Mouse (Mus musculus) forebrain, embryonic 13.5 days (tissue): ENCODE measurements around the gene Cyp3a57. TPM values are rescaled to one million over a fixed set of nuclear protein-coding genes. Genes with fewer than 3 reads are reported as not detected.

ENCODE experiments used
- ATAC-seq: fragments of 200-750 bp; cut with Nextera tagmentation; 2 replicates; pipeline ENCODE4 v1.8.0; 2017
- H3K27ac ChIP-seq: fragments of 300-500 bp; sonication (generic); 2 replicates; pipeline ENCODE4 v1.5.1; 2015; ENCODE audit warnings: inconsistent platforms, mild to moderate bottlenecking, moderate library complexity
- H3K27me3 ChIP-seq: fragments of 300-500 bp; sonication (generic); 2 replicates; pipeline ENCODE4 v1.6.1; 2015; ENCODE audit warnings: mild to moderate bottlenecking, inconsistent platforms
- H3K36me3 ChIP-seq: fragments of 300-500 bp; sonication (generic); 2 replicates; pipeline ENCODE4 v1.6.1; 2015; ENCODE audit warnings: mild to moderate bottlenecking, inconsistent platforms; ENCODE audit not compliant: poor library complexity, severe bottlenecking
- H3K4me1 ChIP-seq: fragments of 300-500 bp; sonication (generic); 2 replicates; pipeline ENCODE4 v1.6.1; 2015; ENCODE audit warnings: inconsistent platforms
- H3K4me2 ChIP-seq: fragments of 300-500 bp; sonication (generic); 2 replicates; pipeline ENCODE4 v1.6.1; 2015; ENCODE audit warnings: inconsistent platforms, mild to moderate bottlenecking, moderate library complexity
- H3K4me3 ChIP-seq: fragments of 300-500 bp; sonication (generic); 2 replicates; pipeline ENCODE4 v1.5.1; 2015; ENCODE audit warnings: mild to moderate bottlenecking, inconsistent platforms
- H3K9ac ChIP-seq: fragments of 300-500 bp; sonication (generic); 2 replicates; pipeline ENCODE4 v1.6.1; 2015; ENCODE audit warnings: mild to moderate bottlenecking, inconsistent platforms
- H3K9me3 ChIP-seq: fragments of 300-500 bp; sonication (generic); replicated peaks from 2 replicates; pipeline ENCODE4 v1.6.1; 2016; ENCODE audit warnings: inconsistent platforms
- WGBS: fragments of 180-500 bp; shearing (Covaris S2); methylation state at CpG from one replicate; pipeline ENCODE4 v1.1.7; 2015; 5-methylcytosine and 5-hydroxymethylcytosine counted together
- polyA plus RNA-seq: library from polyadenylated mRNA; unstranded; fragments of >200 nt; fragmentation: Nextera tagmentation; extraction: Ambion mirVana; gene quantifications from 2 replicates; pipeline ENCODE4 v1.2.1, GENCODE M21; 2015

Cyp3a57 gene
- polyA plus RNA-seq, 1 experiment from 2014 or later, result not detected

GRCm38 (mm10) chr5:145433688-145434087 lies 88.6 kb downstream of the Cyp3a57 start:
- 77% methylated on average over 1 of the region's 1 CpGs for WGBS
- ATAC-seq, result no peak
- peaks cover 35% of the 10 kb centered on the region for H3K9me3 ChIP-seq

More at GRCm38 (mm10) chr5:145433688-145434087, 88.6 kb downstream of the Cyp3a57 start:
- Histone ChIP-seq H3K4me2 (no peak overlapping the region), H3K27me3 (no peaks in the 10 kb centered on the region), H3K27ac (no peak overlapping the region), H3K4me3 (no peak overlapping the region), H3K9ac (no peak overlapping the region), H3K4me1 (no peaks in the 10 kb centered on the region), H3K36me3 (no peaks in the 10 kb centered on the region)

Other genes starting within 250 kb of the Cyp3a57 start
- 55.9 and 58.1 TPM in 2 replicates for gene Arpc1b, start 231.1 kb upstream of the Cyp3a57 start, polyA plus RNA-seq
- 139 and 157 TPM in 2 replicates for gene Pdap1, start 205.0 kb upstream of the Cyp3a57 start, polyA plus RNA-seq
- 247 and 259 TPM in 2 replicates for gene Bud31, start 204.9 kb upstream of the Cyp3a57 start, polyA plus RNA-seq
- gene Ptcd1, start 178.2 kb upstream of the Cyp3a57 start, polyA plus RNA-seq, result 20.0 and 21.6 TPM in 2 replicates
- gene Cpsf4, start 178.1 kb upstream of the Cyp3a57 start, polyA plus RNA-seq, result 64.0 and 69.6 TPM in 2 replicates
- gene Atp5j2, start 153.2 kb upstream of the Cyp3a57 start, polyA plus RNA-seq, result 672 and 745 TPM in 2 replicates
- 11.9 and 13.1 TPM in 2 replicates for gene Zkscan14, start 143.4 kb upstream of the Cyp3a57 start, polyA plus RNA-seq
- 16.6 and 18.0 TPM in 2 replicates for gene Zkscan5, start 140.7 kb upstream of the Cyp3a57 start, polyA plus RNA-seq
- 38.2 and 39.5 TPM in 2 replicates for gene Zfp655, start 113.6 kb upstream of the Cyp3a57 start, polyA plus RNA-seq
- 0.44 and 0.83 TPM in 2 replicates for gene Zscan25, start 64.8 kb upstream of the Cyp3a57 start, polyA plus RNA-seq
- not detected in 2 replicates for gene Cyp3a16, start 124.4 kb downstream of the Cyp3a57 start, polyA plus RNA-seq
- not detected in 2 replicates for gene Cyp3a41b, start 239.5 kb downstream of the Cyp3a57 start, polyA plus RNA-seq